Mouse (Mus musculus) megakaryocyte, embryonic 14.5 days (primary cell): Measurements from ENCODE around the gene Med1. TPM values are rescaled to one million over a fixed set of nuclear protein-coding genes. Genes with fewer than 3 reads are reported as not detected.
"Not testable (repeated sequence)": the region's sequence is repeated elsewhere in the genome, so short reads cannot be mapped to it uniquely, and the experiment has no call there.

Source experiments
- H3K27me3 ChIP-seq: replicated peaks from 2 replicates; pipeline ENCODE3; 2012; ENCODE audit warnings: inconsistent platforms
- H3K36me3 ChIP-seq: replicated peaks from 2 replicates; pipeline ENCODE3; 2012; ENCODE audit warnings: low read length, inconsistent platforms, mixed read lengths
- H3K4me1 ChIP-seq: 2 replicates; pipeline ENCODE4 v1.6.1; 2012; ENCODE audit warnings: inconsistent platforms
- H3K4me3 ChIP-seq: replicated peaks from 2 replicates; pipeline ENCODE3; 2012; ENCODE audit warnings: moderate library complexity, mild to moderate bottlenecking, inconsistent platforms
- H3K9me3 ChIP-seq: 2 replicates; pipeline ENCODE4 v1.6.1; 2012; ENCODE audit warnings: inconsistent platforms
- FLI1 ChIP-seq: IDR thresholded peaks from 2 replicates; pipeline ENCODE4 v1.6.1; 2012; ENCODE audit warnings: low read length, inconsistent platforms, mixed read lengths
- GATA1 ChIP-seq: IDR thresholded peaks from 3 replicates; pipeline ENCODE4 v1.6.1; 2012; ENCODE audit warnings: mixed read lengths, low read length, inconsistent platforms, borderline replicate concordance
- polyA plus RNA-seq: library from polyadenylated mRNA; stranded (reverse); fragments of >175 nt; gene quantifications from 2 replicates; pipeline ENCODE4 v1.2.3, GENCODE M21; 2012; ENCODE audit warnings: low replicate concordance; ENCODE audit not compliant: insufficient read depth

The Med1 gene
- 6.4 and 8.2 TPM in 2 replicates for polyA plus RNA-seq

DNA sequence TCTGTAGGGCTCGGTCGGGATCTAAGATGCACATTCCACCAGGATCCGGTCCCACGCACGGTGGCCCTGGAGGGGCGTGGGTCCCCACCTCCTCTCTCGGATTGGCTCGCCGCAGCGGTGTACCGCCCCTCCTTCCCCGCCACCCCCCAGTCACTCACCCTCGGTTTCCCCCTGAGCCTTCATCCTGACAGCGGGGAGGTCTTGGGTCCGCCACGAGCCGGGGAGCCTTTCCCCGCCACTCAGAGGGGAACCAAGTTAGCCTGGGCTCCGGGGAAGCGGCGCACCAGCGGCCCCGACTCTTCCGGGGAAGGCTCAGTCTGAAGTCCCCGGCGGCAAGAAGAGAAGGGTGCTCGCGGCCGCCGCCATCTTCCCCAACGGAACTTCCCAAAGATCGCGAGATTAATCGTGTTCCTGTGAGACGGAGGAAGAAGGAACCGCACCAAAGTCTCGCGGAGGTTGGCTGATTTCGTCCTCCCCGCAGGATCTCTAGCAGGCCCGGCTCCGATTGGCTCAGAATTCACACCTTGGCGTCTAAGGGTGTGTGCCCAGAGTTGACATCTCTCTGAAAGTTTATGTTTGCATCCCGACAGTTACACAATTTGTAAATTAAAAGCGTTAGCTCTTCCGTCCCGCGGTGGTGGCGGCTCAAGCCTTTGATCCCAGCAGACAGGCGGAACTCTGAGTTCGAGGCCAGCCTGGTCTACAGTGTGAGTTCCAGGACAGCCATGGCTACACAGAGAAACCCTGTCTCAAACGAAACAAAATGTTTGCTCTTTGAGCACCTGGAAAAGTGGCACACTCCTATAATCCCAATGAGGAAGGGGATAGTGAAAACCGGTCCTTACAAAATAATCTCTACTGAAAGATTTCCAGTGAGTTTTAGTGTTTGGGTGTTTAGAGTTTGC lies at the start of gene Med1:
Gene Med1 (minus strand): TSS at position 393 of the 905 bp plus-strand sequence.
- Histone ChIP-seq H3K9me3 (no peaks in the 10 kb centered on the region), H3K4me1 (peaks cover 27% of the 10 kb centered on the region), H3K27me3 (no peaks in the 10 kb centered on the region), H3K4me3 (peak within 1 kb of the TSS; percentile 97), H3K36me3 (peaks cover 32% of the 10 kb centered on the region)
- TF ChIP-seq FLI1, result no peak

DNA sequence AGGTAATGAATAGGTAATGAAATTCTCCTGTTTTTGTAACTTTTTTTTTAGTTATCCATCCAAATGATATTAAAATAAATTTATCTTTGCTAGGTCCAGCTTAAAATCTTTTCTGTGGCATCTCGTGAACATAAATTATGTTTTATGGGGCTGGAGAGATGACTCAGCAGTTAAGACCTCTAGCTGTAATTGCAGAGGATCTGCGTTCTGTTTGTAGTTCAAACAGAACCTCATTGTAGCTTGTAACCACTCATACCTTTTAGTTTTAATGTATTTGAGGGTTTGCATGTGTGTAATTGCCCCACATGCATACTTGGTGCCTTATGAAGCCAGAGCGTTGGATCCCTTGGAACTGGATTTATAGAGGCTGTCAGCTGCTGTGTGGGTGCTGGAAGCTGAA lies 45.9 kb upstream of the Med1 start:
- peaks cover 96% of the 10 kb centered on the region for H3K36me3 ChIP-seq
- TF ChIP-seq GATA1, result no peak
- no peak for TF ChIP-seq FLI1
- H3K9me3 ChIP-seq, result no peaks in the 10 kb centered on the region
- no peaks in the 10 kb centered on the region for H3K4me1 ChIP-seq
- no peak overlapping the region for H3K4me3 ChIP-seq
- H3K27me3 ChIP-seq, result no peaks in the 10 kb centered on the region

DNA sequence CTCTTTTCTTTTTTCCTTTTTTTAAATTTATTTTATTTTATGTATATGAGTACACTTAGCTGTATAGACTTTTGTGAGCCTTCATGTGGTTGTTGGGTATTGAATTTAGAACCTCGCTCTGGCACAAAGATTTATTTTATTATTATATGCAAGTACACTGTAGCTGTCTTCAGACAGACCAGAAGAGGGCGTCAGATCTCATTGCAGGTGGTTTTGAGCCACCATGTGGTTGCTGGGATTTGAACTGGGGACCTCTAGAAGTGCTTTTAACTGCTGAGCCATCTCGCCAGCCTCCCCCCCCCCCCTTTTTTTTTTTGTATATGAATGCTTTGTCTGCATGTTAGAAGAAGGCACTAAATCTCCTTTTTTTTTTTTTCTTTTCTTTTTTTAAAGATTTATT lies 45.3 kb upstream of the Med1 start:
- no peaks in the 10 kb centered on the region for H3K27me3 ChIP-seq
- no peak overlapping the region for H3K4me3 ChIP-seq
- no peaks in the 10 kb centered on the region for H3K4me1 ChIP-seq
- TF ChIP-seq FLI1 (no peak), GATA1 (no peak)
- peaks cover 94% of the 10 kb centered on the region for H3K36me3 ChIP-seq
- no peaks in the 10 kb centered on the region for H3K9me3 ChIP-seq

DNA sequence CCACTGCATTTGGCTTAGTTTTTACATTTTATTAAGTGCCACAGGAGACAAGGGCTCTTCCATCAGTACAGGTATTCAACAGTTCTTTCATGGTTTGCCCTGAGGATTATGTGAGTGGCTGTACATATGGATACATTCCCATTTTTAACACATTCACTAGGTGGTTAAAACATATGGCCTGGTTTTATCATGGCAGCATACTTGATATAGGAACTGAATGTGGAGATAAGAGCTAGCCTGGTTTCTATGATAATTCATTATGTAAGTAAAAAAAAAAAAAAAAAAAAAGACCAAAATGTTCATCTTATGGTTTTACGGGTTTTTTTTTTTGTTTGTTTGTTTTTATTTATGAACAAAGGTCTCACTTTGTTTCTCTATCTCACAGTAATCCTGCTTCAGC lies 33.3 kb upstream of the Med1 start:
- Histone ChIP-seq H3K4me3 (no peak overlapping the region), H3K4me1 (no peaks in the 10 kb centered on the region), H3K36me3 (peaks cover 98% of the 10 kb centered on the region), H3K9me3 (no peaks in the 10 kb centered on the region), H3K27me3 (no peaks in the 10 kb centered on the region)
- TF ChIP-seq FLI1 (no peak), GATA1 (no peak)

DNA sequence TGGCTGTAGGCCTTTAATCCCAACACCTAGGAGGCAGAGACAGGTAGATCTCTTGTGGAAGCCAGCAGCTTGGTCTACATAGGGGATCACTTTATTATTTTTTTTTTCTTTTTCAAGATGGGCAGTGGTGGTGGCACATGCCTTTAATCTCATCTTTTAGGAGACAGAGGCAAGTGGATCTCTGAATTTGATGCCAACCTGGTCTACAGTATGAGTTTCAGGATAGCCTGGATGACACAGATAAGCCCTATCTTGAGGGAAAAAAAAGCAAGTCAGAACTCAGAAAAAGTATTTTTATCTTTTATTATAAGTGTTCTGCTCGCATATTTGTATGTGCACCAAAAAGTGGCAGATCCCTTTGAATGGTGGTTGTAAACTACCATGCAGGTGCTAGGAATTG lies 20.2 kb upstream of the Med1 start:
- Histone ChIP-seq H3K27me3 (no peaks in the 10 kb centered on the region), H3K4me3 (no peak overlapping the region), H3K9me3 (no peaks in the 10 kb centered on the region), H3K4me1 (peaks cover 37% of the 10 kb centered on the region), H3K36me3 (peaks cover 87% of the 10 kb centered on the region)
- TF ChIP-seq FLI1 (no peak), GATA1 (no peak)

DNA sequence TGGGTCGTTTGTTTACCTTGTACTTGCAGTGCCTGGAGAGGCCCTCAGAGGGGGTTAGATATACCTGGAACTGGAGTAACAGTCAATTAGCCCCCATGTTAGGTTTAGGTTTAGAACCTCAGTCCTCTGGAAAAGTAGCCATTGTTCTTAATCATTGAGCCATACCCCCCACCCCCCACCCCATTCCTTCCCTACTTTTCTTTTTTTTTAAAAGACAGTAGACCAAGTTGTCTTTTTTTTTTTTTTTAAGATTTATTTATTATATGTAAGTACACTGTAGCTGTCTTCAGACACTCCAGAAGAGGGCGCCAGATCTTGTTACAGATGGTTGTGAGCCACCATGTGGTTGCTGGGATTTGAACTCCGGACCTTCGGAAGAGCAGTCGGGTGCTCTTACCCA lies 16.6 kb upstream of the Med1 start:
- Histone ChIP-seq H3K36me3 (peaks cover 75% of the 10 kb centered on the region), H3K4me1 (peaks cover 33% of the 10 kb centered on the region)
- H3K4me3 ChIP-seq, H3K27me3 ChIP-seq, H3K9me3 ChIP-seq: not testable (repeated sequence)

DNA sequence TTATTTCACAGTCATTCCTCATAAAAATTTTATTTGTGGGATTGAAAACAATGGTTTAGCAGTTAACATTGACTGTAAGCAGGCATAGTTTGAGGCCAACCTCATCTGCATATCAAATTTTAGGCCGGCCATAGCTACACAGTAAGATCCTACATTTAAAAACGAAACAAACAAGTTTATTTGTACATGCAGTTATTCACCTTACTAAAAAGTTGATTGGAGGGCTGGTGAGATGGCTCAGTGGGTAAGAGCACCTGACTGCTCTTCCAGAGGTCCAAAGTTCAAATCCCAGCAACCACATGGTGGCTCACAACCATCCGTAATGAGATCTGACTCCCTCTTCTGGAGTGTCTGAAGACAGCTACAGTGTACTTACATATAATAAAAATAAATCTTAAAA lies 13.2 kb upstream of the Med1 start:
- Histone ChIP-seq H3K4me1 (peaks cover 16% of the 10 kb centered on the region; the same call in 1 of the 2 replicates), H3K36me3 (peaks cover 47% of the 10 kb centered on the region), H3K4me3 (peak overlapping the region; percentile 59)
- H3K9me3 ChIP-seq, H3K27me3 ChIP-seq: not testable (repeated sequence)

DNA sequence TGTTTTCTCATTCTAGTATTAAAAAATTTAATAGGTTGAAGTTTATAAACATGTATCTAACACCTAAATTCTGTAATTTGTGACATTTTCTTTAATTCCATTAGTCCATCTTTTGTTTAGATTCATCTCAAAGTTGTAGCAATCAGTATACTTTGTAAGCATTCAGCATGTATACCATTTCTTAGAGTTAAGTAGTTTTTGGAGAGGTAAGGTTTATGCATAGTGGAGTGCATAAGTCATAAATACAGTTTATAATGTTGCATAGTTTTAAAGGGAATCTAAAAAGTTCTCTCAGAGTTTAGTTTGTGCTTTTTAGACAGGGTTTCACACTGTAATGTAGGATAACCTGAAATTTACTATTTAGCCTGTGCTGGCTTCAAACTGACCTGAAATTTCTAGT lies 12.4 kb upstream of the Med1 start:
- Histone ChIP-seq H3K36me3 (peaks cover 39% of the 10 kb centered on the region), H3K9me3 (no peaks in the 10 kb centered on the region), H3K4me1 (peaks cover 18% of the 10 kb centered on the region; the same call in 1 of the 2 replicates), H3K4me3 (peak overlapping the region; percentile 99), H3K27me3 (no peaks in the 10 kb centered on the region)
- TF ChIP-seq GATA1, result no peak
- TF ChIP-seq FLI1, result no peak

DNA sequence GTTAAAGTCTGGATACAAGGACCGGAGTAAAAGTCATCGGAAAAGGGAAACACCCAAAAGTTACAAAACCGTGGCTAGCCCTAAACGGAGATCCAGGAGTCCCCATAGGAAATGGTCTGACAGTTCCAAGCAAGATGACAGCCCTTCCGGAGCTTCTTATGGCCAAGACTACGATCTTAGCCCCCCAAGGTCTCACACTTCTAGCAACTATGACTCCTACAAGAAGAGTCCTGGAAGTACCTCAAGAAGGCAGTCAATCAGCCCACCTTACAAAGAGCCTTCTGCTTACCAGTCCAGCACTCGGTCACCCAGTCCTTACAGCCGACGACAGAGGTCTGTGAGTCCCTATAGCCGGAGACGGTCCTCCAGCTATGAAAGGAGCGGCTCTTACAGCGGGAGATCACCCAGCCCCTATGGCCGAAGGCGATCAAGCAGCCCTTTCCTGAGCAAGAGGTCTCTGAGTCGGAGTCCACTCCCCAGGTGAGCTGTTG lies 10.9 kb upstream of the Med1 start:
- TF ChIP-seq GATA1 (no peak), FLI1 (no peak)
- Histone ChIP-seq H3K4me3 (peak overlapping the region; percentile 99), H3K4me1 (peaks cover 18% of the 10 kb centered on the region; the same call in 1 of the 2 replicates), H3K9me3 (no peaks in the 10 kb centered on the region), H3K27me3 (no peaks in the 10 kb centered on the region), H3K36me3 (peaks cover 25% of the 10 kb centered on the region)

DNA sequence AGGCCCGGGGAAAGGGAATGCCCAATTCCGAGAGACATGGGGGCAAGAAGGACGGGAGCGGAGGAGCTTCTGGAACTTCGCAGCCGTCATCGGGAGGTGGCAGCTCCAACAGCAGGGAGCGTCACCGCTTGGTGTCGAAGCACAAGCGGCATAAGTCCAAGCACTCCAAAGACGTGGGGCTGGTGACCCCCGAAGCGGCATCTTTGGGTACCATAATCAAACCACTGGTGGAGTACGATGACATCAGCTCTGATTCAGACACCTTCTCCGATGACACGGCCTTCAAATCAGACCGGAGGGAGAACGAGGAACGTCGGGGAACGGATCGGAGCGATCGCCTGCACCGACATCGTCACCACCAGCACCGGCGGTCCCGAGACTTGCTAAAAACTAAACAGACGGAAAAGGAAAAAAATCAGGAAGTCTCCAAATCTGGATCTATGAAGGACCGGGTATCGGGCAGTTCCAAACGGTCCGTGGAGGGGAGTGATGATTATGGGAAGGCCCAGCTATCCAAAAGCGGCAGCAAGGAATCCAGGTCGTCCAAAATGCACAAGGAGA lies 10.3 kb upstream of the Med1 start:
- no peaks in the 10 kb centered on the region for H3K27me3 ChIP-seq
- H3K4me3 ChIP-seq, result peak overlapping the region; percentile 99
- H3K4me1 ChIP-seq, result peaks cover 18% of the 10 kb centered on the region; the same call in 1 of the 2 replicates
- peaks cover 20% of the 10 kb centered on the region for H3K36me3 ChIP-seq
- no peak for TF ChIP-seq FLI1
- TF ChIP-seq GATA1, result no peak
- H3K9me3 ChIP-seq, result no peaks in the 10 kb centered on the region
